Mouse (Mus musculus) hindbrain, embryonic 12.5 days (tissue): ENCODE results near the gene Epha2. TPM values are rescaled to one million over a fixed set of nuclear protein-coding genes. Genes with fewer than 3 reads are reported as not detected.

Source experiments
- ATAC-seq: fragments of 200-750 bp; cut with Nextera tagmentation; 2 replicates; pipeline ENCODE4 v1.8.0; 2017; ENCODE audit warnings: moderate TSS enrichment; ENCODE audit not compliant: low FRiP score
- H3K27ac ChIP-seq: fragments of 300-500 bp; sonication (generic); 2 replicates; pipeline ENCODE4 v1.5.1; 2016; ENCODE audit warnings: mild to moderate bottlenecking
- H3K27me3 ChIP-seq: fragments of 300-500 bp; sonication (generic); 2 replicates; pipeline ENCODE4 v1.6.1; 2016; ENCODE audit warnings: mild to moderate bottlenecking
- H3K36me3 ChIP-seq: fragments of 300-500 bp; sonication (generic); 2 replicates; pipeline ENCODE4 v1.6.1; 2016; ENCODE audit warnings: mild to moderate bottlenecking
- H3K4me1 ChIP-seq: fragments of 300-500 bp; sonication (generic); 2 replicates; pipeline ENCODE4 v1.6.1; 2016
- H3K4me2 ChIP-seq: fragments of 300-500 bp; sonication (generic); replicated peaks from 2 replicates; pipeline ENCODE4 v1.6.1; 2016; ENCODE audit warnings: mild to moderate bottlenecking
- H3K4me3 ChIP-seq: fragments of 300-500 bp; sonication (generic); 2 replicates; pipeline ENCODE4 v1.5.1; 2016; ENCODE audit warnings: mild to moderate bottlenecking
- H3K9ac ChIP-seq: fragments of 300-500 bp; sonication (generic); 2 replicates; pipeline ENCODE4 v1.6.1; 2016; ENCODE audit warnings: mild to moderate bottlenecking, moderate library complexity
- H3K9me3 ChIP-seq: fragments of 300-500 bp; sonication (generic); replicated peaks from 2 replicates; pipeline ENCODE4 v1.6.1; 2016; ENCODE audit warnings: mild to moderate bottlenecking
- WGBS: fragments of 180-500 bp; shearing (Covaris S2); methylation state at CpG from one replicate; pipeline ENCODE4 v1.1.7; 2016; 5-methylcytosine and 5-hydroxymethylcytosine counted together
- polyA plus RNA-seq: library from polyadenylated mRNA; unstranded; fragments of >200 nt; fragmentation: Nextera tagmentation; extraction: Ambion mirVana; gene quantifications from 2 replicates; pipeline ENCODE4 v1.2.1, GENCODE M21; 2016

The Epha2 gene
- polyA plus RNA-seq, result 2.7 and 3.2 TPM in 2 replicates

GRCm38 (mm10) chr4:141301116-141301553 is at the start of gene Epha2:
TSS of gene Epha2 (plus strand) at chr4:141301240.
- Histone ChIP-seq H3K27me3 (peaks cover 86% of the 10 kb centered on the region), H3K4me1 (peaks cover 37% of the 10 kb centered on the region), H3K4me2 (peak within 1 kb of the TSS; percentile 76), H3K36me3 (no peaks in the 10 kb centered on the region), H3K9ac (peak within 1 kb of the TSS; percentile 58), H3K4me3 (peak within 1 kb of the TSS; percentile 51), H3K27ac (no peak within 1 kb of the TSS), H3K9me3 (no peaks in the 10 kb centered on the region)
- under 1% methylated on average over 35 of the region's 35 CpGs for WGBS
- peak; percentile 72 for ATAC-seq

GRCm38 (mm10) chr4:141252641-141253040 is 48.4 kb upstream of the Epha2 start:
- no peak overlapping the region for H3K27ac ChIP-seq
- peaks cover 41% of the 10 kb centered on the region for H3K27me3 ChIP-seq
- H3K4me1 ChIP-seq, result peaks cover 23% of the 10 kb centered on the region
- WGBS, result 65% methylated on average over 2 of the region's 2 CpGs
- H3K4me2 ChIP-seq, result no peak overlapping the region
- no peak overlapping the region for H3K9ac ChIP-seq
- H3K9me3 ChIP-seq, result no peaks in the 10 kb centered on the region
- H3K4me3 ChIP-seq, result no peak overlapping the region
- no peak for ATAC-seq
- H3K36me3 ChIP-seq, result no peaks in the 10 kb centered on the region

GRCm38 (mm10) chr4:141254234-141254633 is 46.8 kb upstream of the Epha2 start:
- H3K27ac ChIP-seq, result no peak overlapping the region
- no peak overlapping the region for H3K4me3 ChIP-seq
- ATAC-seq, result no peak
- WGBS, result 73% methylated on average over 16 of the region's 16 CpGs
- peaks cover 11% of the 10 kb centered on the region for H3K4me1 ChIP-seq
- H3K36me3 ChIP-seq, result no peaks in the 10 kb centered on the region
- no peaks in the 10 kb centered on the region for H3K9me3 ChIP-seq
- no peak overlapping the region for H3K9ac ChIP-seq
- peaks cover 25% of the 10 kb centered on the region for H3K27me3 ChIP-seq
- no peak overlapping the region for H3K4me2 ChIP-seq

GRCm38 (mm10) chr4:141257440-141257839 is 43.6 kb upstream of the Epha2 start:
- ATAC-seq, result no peak
- no peak overlapping the region for H3K27ac ChIP-seq
- peaks cover 5% of the 10 kb centered on the region; the same call in 1 of the 2 replicates for H3K27me3 ChIP-seq
- 68% methylated on average over 5 of the region's 5 CpGs for WGBS
- no peak overlapping the region for H3K4me2 ChIP-seq
- no peaks in the 10 kb centered on the region for H3K36me3 ChIP-seq
- peaks cover 6% of the 10 kb centered on the region; the same call in 1 of the 2 replicates for H3K4me1 ChIP-seq
- no peak overlapping the region for H3K9ac ChIP-seq
- H3K4me3 ChIP-seq, result no peak overlapping the region
- peaks cover 4% of the 10 kb centered on the region; the same call in 1 of the 2 replicates for H3K9me3 ChIP-seq

- H3K36me3 ChIP-seq, result no peaks in the 10 kb centered on the region
- no peak overlapping the region for H3K9ac ChIP-seq
- peaks cover 3% of the 10 kb centered on the region; the same call in 1 of the 2 replicates for H3K4me1 ChIP-seq
- no peak overlapping the region for H3K4me2 ChIP-seq
- peaks cover 5% of the 10 kb centered on the region; the same call in 1 of the 2 replicates for H3K27me3 ChIP-seq
- no peak for ATAC-seq
- H3K4me3 ChIP-seq, result no peak overlapping the region
- H3K9me3 ChIP-seq, result peaks cover 4% of the 10 kb centered on the region; the same call in 1 of the 2 replicates
- 79% methylated on average over 12 of the region's 12 CpGs for WGBS
- no peak overlapping the region for H3K27ac ChIP-seq
Measured at GRCm38 (mm10) chr4:141259413-141259812, 41.6 kb upstream of the Epha2 start.

- Histone ChIP-seq H3K27ac (no peak overlapping the region), H3K9ac (no peak overlapping the region), H3K4me3 (no peak overlapping the region), H3K9me3 (peaks cover 4% of the 10 kb centered on the region; the same call in 1 of the 2 replicates), H3K36me3 (no peaks in the 10 kb centered on the region), H3K4me1 (no peaks in the 10 kb centered on the region), H3K4me2 (no peak overlapping the region), H3K27me3 (peaks cover 5% of the 10 kb centered on the region; the same call in 1 of the 2 replicates)
- no peak for ATAC-seq
- WGBS, result 59% methylated on average over 16 of the region's 16 CpGs
Measured at GRCm38 (mm10) chr4:141260007-141260723, 40.9 kb upstream of the Epha2 start.

GRCm38 (mm10) chr4:141262906-141263637 is 38.0 kb upstream of the Epha2 start:
- H3K27ac ChIP-seq, result no peak overlapping the region
- ATAC-seq, result no peak
- H3K36me3 ChIP-seq, result no peaks in the 10 kb centered on the region
- 0 out of 2 replicates have a peak, but pooled peaks cover 3% of the 10 kb centered on the region for H3K27me3 ChIP-seq
- H3K4me2 ChIP-seq, result no peak overlapping the region
- H3K4me3 ChIP-seq, result no peak overlapping the region
- H3K9ac ChIP-seq, result no peak overlapping the region
- no peaks in the 10 kb centered on the region for H3K4me1 ChIP-seq
- H3K9me3 ChIP-seq, result peaks cover 9% of the 10 kb centered on the region; the same call in 1 of the 2 replicates
- 77% methylated on average over 10 of the region's 10 CpGs for WGBS

GRCm38 (mm10) chr4:141265979-141266637 is 34.9 kb upstream of the Epha2 start:
- Histone ChIP-seq H3K27me3 (0 out of 2 replicates have a peak, but pooled peaks cover 3% of the 10 kb centered on the region), H3K4me3 (no peak overlapping the region), H3K4me1 (no peaks in the 10 kb centered on the region), H3K9me3 (peaks cover 9% of the 10 kb centered on the region; the same call in 1 of the 2 replicates), H3K4me2 (no peak overlapping the region), H3K27ac (no peak overlapping the region), H3K9ac (no peak overlapping the region), H3K36me3 (no peaks in the 10 kb centered on the region)
- WGBS, result 93% methylated on average over 3 of the region's 3 CpGs
- ATAC-seq, result no peak

GRCm38 (mm10) chr4:141267250-141267649 is 33.8 kb upstream of the Epha2 start:
- no peak for ATAC-seq

GRCm38 (mm10) chr4:141267837-141268236 is 33.2 kb upstream of the Epha2 start:
- Histone ChIP-seq H3K36me3 (no peaks in the 10 kb centered on the region), H3K4me2 (no peak overlapping the region), H3K9me3 (0 out of 2 replicates have a peak, but pooled peaks cover 4% of the 10 kb centered on the region), H3K4me1 (no peaks in the 10 kb centered on the region), H3K27ac (no peak overlapping the region), H3K4me3 (no peak overlapping the region), H3K9ac (no peak overlapping the region), H3K27me3 (0 out of 2 replicates have a peak, but pooled peaks cover 12% of the 10 kb centered on the region)
- no peak for ATAC-seq
- 44% methylated on average over 9 of the region's 9 CpGs for WGBS

More at GRCm38 (mm10) chr4:141267250-141267649, 33.8 kb upstream of the Epha2 start:
- Histone ChIP-seq H3K9me3 (0 out of 2 replicates have a peak, but pooled peaks cover 4% of the 10 kb centered on the region), H3K36me3 (no peaks in the 10 kb centered on the region), H3K4me3 (no peak overlapping the region), H3K27me3 (0 out of 2 replicates have a peak, but pooled peaks cover 6% of the 10 kb centered on the region), H3K27ac (no peak overlapping the region), H3K4me2 (no peak overlapping the region), H3K4me1 (no peaks in the 10 kb centered on the region), H3K9ac (no peak overlapping the region)
- WGBS, result 83% methylated on average over 3 of the region's 3 CpGs

GRCm38 (mm10) chr4:141268350-141268749 is 32.7 kb upstream of the Epha2 start:
- no peak for ATAC-seq
- WGBS, result 81% methylated on average over 4 of the region's 4 CpGs
- Histone ChIP-seq H3K36me3 (no peaks in the 10 kb centered on the region), H3K27me3 (0 out of 2 replicates have a peak, but pooled peaks cover 15% of the 10 kb centered on the region), H3K4me2 (no peak overlapping the region), H3K9me3 (0 out of 2 replicates have a peak, but pooled peaks cover 4% of the 10 kb centered on the region), H3K9ac (no peak overlapping the region), H3K4me3 (no peak overlapping the region), H3K4me1 (peaks cover under 1% of the 10 kb centered on the region; the same call in 1 of the 2 replicates), H3K27ac (no peak overlapping the region)
